12 mouse cellular contexts compared by ENCODE assay signal in the genomic region with DNA sequence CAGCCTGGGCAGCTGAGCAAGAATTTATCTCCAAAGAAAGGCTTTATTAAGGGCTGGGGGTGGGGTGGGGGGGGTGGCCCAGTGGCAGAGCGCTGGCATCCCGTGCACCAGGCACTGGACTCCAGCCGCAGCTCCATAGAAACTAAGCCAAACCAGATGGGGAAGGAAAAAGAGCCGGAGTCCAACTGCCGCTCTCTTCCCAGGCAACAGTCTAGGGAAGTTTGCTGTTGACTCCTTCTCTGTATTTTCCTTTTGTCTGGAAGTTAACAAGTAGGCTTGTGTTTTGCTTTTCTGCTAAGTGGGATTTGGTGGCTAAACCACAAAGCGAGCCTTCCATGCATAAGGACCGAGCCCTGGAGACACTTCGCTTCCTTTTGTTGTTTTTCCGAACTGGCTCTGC. TPM values are rescaled to one million over a fixed set of nuclear protein-coding genes. Genes with fewer than 3 reads are reported as not detected.
A peak's percentile ranks its signal among the peaks of the same experiment; 100 is the strongest.
DNase-seq lines count a peak whose midpoint lies in the region; ATAC-seq lines count a peak whose summit lies in the region.
"Had no signal": no experiment of that assay in that cellular context is flagged by ENCODE, and none has a peak within 500 bp of the region (broad histone marks: within the 10 kb centered on the region; RNA-seq: fewer than 3 reads in every experiment).

No protein-coding gene starts in this region.

- ATAC-seq in hindbrain, embryonic 15.5 days (ENCODE audit: low FRiP score, low read depth): no peak
- ATAC-seq in hindbrain, embryonic 11.5 days (ENCODE audit: low FRiP score): no peak
- ATAC-seq in embryonic facial prominence, embryonic 14.5 days (ENCODE audit: low read depth): no peak
- ATAC-seq in midbrain, embryonic 14.5 days (ENCODE audit: low FRiP score, low TSS enrichment): no peak

- no peak overlapping the region for H3K9ac ChIP-seq in hindbrain, embryonic 15.5 days
- no peak overlapping the region for H3K9ac ChIP-seq in hindbrain, embryonic 11.5 days (ENCODE audit: low read depth, low read length)
- H3K9ac ChIP-seq in embryonic facial prominence, embryonic 14.5 days (ENCODE audit: low read depth, low read length): 0 out of 2 replicates have a peak overlapping the region, but pooled peaks have one; percentile 38
- H3K9ac ChIP-seq in midbrain, embryonic 14.5 days (replicated peaks; ENCODE audit: low read length): no peak overlapping the region
- H3K9ac ChIP-seq: stomach, embryonic 15.5 days had no signal

- peak overlapping the region; percentile 65 for H3K27ac ChIP-seq in hindbrain, embryonic 15.5 days (replicated peaks)
- H3K27ac ChIP-seq in hindbrain, embryonic 11.5 days (ENCODE audit: low read depth, low read length): no peak overlapping the region
- peak overlapping the region; percentile 72 for H3K27ac ChIP-seq in embryonic facial prominence, embryonic 14.5 days (replicated peaks; ENCODE audit: low read depth, low read length)
- peak overlapping the region; percentile 61; the same call in 1 of the 2 replicates for H3K27ac ChIP-seq in limb, embryonic 10.5 days
- no peak overlapping the region for H3K27ac ChIP-seq in midbrain, embryonic 14.5 days (replicated peaks; ENCODE audit: low read depth, low read length)
- H3K27ac ChIP-seq: stomach, embryonic 15.5 days had no signal

- H3K27me3 ChIP-seq in hindbrain, embryonic 15.5 days: no peaks in the 10 kb centered on the region
- no peaks in the 10 kb centered on the region for H3K27me3 ChIP-seq in hindbrain, embryonic 11.5 days (ENCODE audit: control insufficient read depth, insufficient read depth, low read length)
- no peaks in the 10 kb centered on the region for H3K27me3 ChIP-seq in embryonic facial prominence, embryonic 14.5 days (replicated peaks; ENCODE audit: control insufficient read depth, insufficient read depth, low read length)
- H3K27me3 ChIP-seq in limb, embryonic 10.5 days (ENCODE audit: low read depth, poor library complexity, severe bottlenecking): peaks cover 13% of the 10 kb centered on the region; the same call in 1 of the 2 replicates
- no peaks in the 10 kb centered on the region for H3K27me3 ChIP-seq in midbrain, embryonic 14.5 days (ENCODE audit: control insufficient read depth, insufficient read depth, low read length)
- H3K27me3 ChIP-seq: stomach, embryonic 15.5 days had no signal

- no peak for DNase-seq in hindbrain, embryonic 11.5 days (ENCODE audit: low spot score)
- DNase-seq in embryonic facial prominence, embryonic 14.5 days (ENCODE audit: low spot score): peak; percentile 48
- DNase-seq in limb, embryonic 10.5 days (ENCODE audit: low spot score): no peak
- peak; percentile 30 for DNase-seq in midbrain, embryonic 14.5 days
- DNase-seq in cerebellum, postnatal 14 days: no peak
- no peak for DNase-seq in testis, postnatal 14 days (ENCODE audit: low spot score)
- DNase-seq: cerebellum, postnatal 10 days; kidney, adult 11 months; lung, adult 2 months; right cerebral cortex, postnatal 4 days had no signal

- H3K4me3 ChIP-seq in hindbrain, embryonic 15.5 days: no peak overlapping the region
- H3K4me3 ChIP-seq in hindbrain, embryonic 11.5 days (ENCODE audit: low read depth, low read length): no peak overlapping the region
- H3K4me3 ChIP-seq in embryonic facial prominence, embryonic 14.5 days (ENCODE audit: low read depth, low read length): no peak overlapping the region
- no peak overlapping the region for H3K4me3 ChIP-seq in limb, embryonic 10.5 days
- H3K4me3 ChIP-seq in midbrain, embryonic 14.5 days (replicated peaks; ENCODE audit: low read depth, low read length): no peak overlapping the region
- H3K4me3 ChIP-seq: stomach, embryonic 15.5 days had no signal

- peaks cover 34% of the 10 kb centered on the region for H3K4me1 ChIP-seq in hindbrain, embryonic 15.5 days (replicated peaks)
- no peaks in the 10 kb centered on the region; the same call in 1 of the 2 replicates for H3K4me1 ChIP-seq in hindbrain, embryonic 11.5 days (replicated peaks; ENCODE audit: control insufficient read depth, insufficient read depth, low read length)
- H3K4me1 ChIP-seq in embryonic facial prominence, embryonic 14.5 days (ENCODE audit: control insufficient read depth, insufficient read depth, low read length): peaks cover 9% of the 10 kb centered on the region; the same call in 1 of the 2 replicates
- peaks cover 30% of the 10 kb centered on the region for H3K4me1 ChIP-seq in limb, embryonic 10.5 days
- H3K4me1 ChIP-seq in midbrain, embryonic 14.5 days (ENCODE audit: control insufficient read depth, insufficient read depth, low read length): peaks cover 10% of the 10 kb centered on the region; the same call in 1 of the 2 replicates

- H3K9me3 ChIP-seq in hindbrain, embryonic 15.5 days: no peaks in the 10 kb centered on the region
- H3K9me3 ChIP-seq in hindbrain, embryonic 11.5 days (ENCODE audit: control insufficient read depth, low read length): no peaks in the 10 kb centered on the region
- H3K9me3 ChIP-seq in embryonic facial prominence, embryonic 14.5 days (ENCODE audit: control insufficient read depth, low read length): no peaks in the 10 kb centered on the region
- H3K9me3 ChIP-seq in limb, embryonic 10.5 days (replicated peaks): no peaks in the 10 kb centered on the region
- H3K9me3 ChIP-seq in midbrain, embryonic 14.5 days (ENCODE audit: control insufficient read depth, low read length): no peaks in the 10 kb centered on the region
- H3K9me3 ChIP-seq: stomach, embryonic 15.5 days had no signal

- 62% methylated on average over 9 of the region's 9 CpGs for WGBS in hindbrain, embryonic 15.5 days
- 77% methylated on average over 9 of the region's 9 CpGs for WGBS in hindbrain, embryonic 11.5 days
- WGBS in embryonic facial prominence, embryonic 14.5 days: 52% methylated on average over 9 of the region's 9 CpGs
- 76% methylated on average over 9 of the region's 9 CpGs for WGBS in limb, embryonic 10.5 days
- 69% methylated on average over 9 of the region's 9 CpGs for WGBS in midbrain, embryonic 14.5 days

- H3K36me3 ChIP-seq in hindbrain, embryonic 15.5 days: peaks cover 8% of the 10 kb centered on the region
- no peaks in the 10 kb centered on the region for H3K36me3 ChIP-seq in hindbrain, embryonic 11.5 days (ENCODE audit: control insufficient read depth, insufficient read depth, low read length)
- H3K36me3 ChIP-seq in embryonic facial prominence, embryonic 14.5 days (ENCODE audit: control insufficient read depth, insufficient read depth, low read length): peaks cover 12% of the 10 kb centered on the region
- peaks cover 22% of the 10 kb centered on the region for H3K36me3 ChIP-seq in limb, embryonic 10.5 days
- H3K36me3 ChIP-seq in midbrain, embryonic 14.5 days (ENCODE audit: control insufficient read depth, insufficient read depth, low read length): peaks cover 8% of the 10 kb centered on the region; the same call in 1 of the 2 replicates

- H3K4me2 ChIP-seq in hindbrain, embryonic 15.5 days: no peak overlapping the region
- H3K4me2 ChIP-seq in hindbrain, embryonic 11.5 days (replicated peaks; ENCODE audit: low read depth, low read length): no peak overlapping the region
- H3K4me2 ChIP-seq in embryonic facial prominence, embryonic 14.5 days (ENCODE audit: low read depth, low read length): peak overlapping the region; percentile 5; the same call in 1 of the 2 replicates
- H3K4me2 ChIP-seq in midbrain, embryonic 14.5 days (ENCODE audit: low read length): no peak overlapping the region

RNA-seq across cellular contexts. Expression of gene Pnpo, which starts 2.7 kb away (rescaled TPM):
- 30.4 and 32.5 TPM in 2 replicates for polyA plus RNA-seq in hindbrain, embryonic 15.5 days (2015; fragmentation: Nextera tagmentation; extraction: Ambion mirVana)
- polyA plus RNA-seq in hindbrain, embryonic 11.5 days (2014; fragmentation: Nextera tagmentation; extraction: Ambion mirVana): 26.0 and 29.5 TPM in 2 replicates
- polyA plus RNA-seq in embryonic facial prominence, embryonic 14.5 days (2014; fragmentation: Nextera tagmentation; extraction: Ambion mirVana): 26.8 and 27.4 TPM in 2 replicates
- polyA plus RNA-seq in limb, embryonic 10.5 days (2016; fragmentation: Nextera tagmentation; extraction: Ambion mirVana): 31.3 and 33.0 TPM in 2 replicates
- 18.9 and 20.9 TPM in 2 replicates for polyA plus RNA-seq in midbrain, embryonic 14.5 days (2014; fragmentation: Nextera tagmentation; extraction: Ambion mirVana)

RNA-seq across cellular contexts. Expression of gene Prr15l, which starts 18.6 kb away (rescaled TPM):
- polyA plus RNA-seq in hindbrain, embryonic 15.5 days (2015; fragmentation: Nextera tagmentation; extraction: Ambion mirVana): 0.35 and 0.41 TPM in 2 replicates
- 0.82 and 1.1 TPM in 2 replicates for polyA plus RNA-seq in hindbrain, embryonic 11.5 days (2014; fragmentation: Nextera tagmentation; extraction: Ambion mirVana)
- 3.1 and 4.7 TPM in 2 replicates for polyA plus RNA-seq in embryonic facial prominence, embryonic 14.5 days (2014; fragmentation: Nextera tagmentation; extraction: Ambion mirVana)
- polyA plus RNA-seq in limb, embryonic 10.5 days (2016; fragmentation: Nextera tagmentation; extraction: Ambion mirVana): 0.58 and 0.71 TPM in 2 replicates
- polyA plus RNA-seq in midbrain, embryonic 14.5 days (2014; fragmentation: Nextera tagmentation; extraction: Ambion mirVana): 0.16 and 0.24 TPM in 2 replicates

RNA-seq across cellular contexts. Expression of gene Cdk5rap3, which starts 30.2 kb away (rescaled TPM):
- 81.6 and 82.8 TPM in 2 replicates for polyA plus RNA-seq in hindbrain, embryonic 15.5 days (2015; fragmentation: Nextera tagmentation; extraction: Ambion mirVana)
- polyA plus RNA-seq in hindbrain, embryonic 11.5 days (2014; fragmentation: Nextera tagmentation; extraction: Ambion mirVana): 95.5 and 98.2 TPM in 2 replicates
- 65.5 and 83.4 TPM in 2 replicates for polyA plus RNA-seq in embryonic facial prominence, embryonic 14.5 days (2014; fragmentation: Nextera tagmentation; extraction: Ambion mirVana)
- polyA plus RNA-seq in limb, embryonic 10.5 days (2016; fragmentation: Nextera tagmentation; extraction: Ambion mirVana): 85.3 and 90.0 TPM in 2 replicates
- polyA plus RNA-seq in midbrain, embryonic 14.5 days (2014; fragmentation: Nextera tagmentation; extraction: Ambion mirVana): 85.2 and 90.2 TPM in 2 replicates

RNA-seq across cellular contexts. Expression of gene Sp2, which starts 36.3 kb away (rescaled TPM):
- polyA plus RNA-seq in hindbrain, embryonic 15.5 days (2015; fragmentation: Nextera tagmentation; extraction: Ambion mirVana): 16.6 and 18.6 TPM in 2 replicates
- 17.8 and 22.1 TPM in 2 replicates for polyA plus RNA-seq in hindbrain, embryonic 11.5 days (2014; fragmentation: Nextera tagmentation; extraction: Ambion mirVana)
- polyA plus RNA-seq in embryonic facial prominence, embryonic 14.5 days (2014; fragmentation: Nextera tagmentation; extraction: Ambion mirVana): 15.2 and 16.2 TPM in 2 replicates
- 26.1 and 28.1 TPM in 2 replicates for polyA plus RNA-seq in limb, embryonic 10.5 days (2016; fragmentation: Nextera tagmentation; extraction: Ambion mirVana)
- 12.3 and 17.2 TPM in 2 replicates for polyA plus RNA-seq in midbrain, embryonic 14.5 days (2014; fragmentation: Nextera tagmentation; extraction: Ambion mirVana)

Comparison
In these comparisons a context has a peak if more than half of its experiments do, and no peak if none do; other contexts are left out.
1. H3K27ac ChIP-seq: peak in hindbrain, embryonic 15.5 days (single experiment), embryonic facial prominence, embryonic 14.5 days (single experiment) and limb, embryonic 10.5 days (single experiment); none in hindbrain, embryonic 11.5 days (single experiment) and midbrain, embryonic 14.5 days (single experiment).
2. DNase-seq: peak in embryonic facial prominence, embryonic 14.5 days (single experiment) and midbrain, embryonic 14.5 days (single experiment); none in hindbrain, embryonic 11.5 days (single experiment), limb, embryonic 10.5 days (single experiment), cerebellum, postnatal 14 days (0 of 2) and testis, postnatal 14 days (single experiment).